In genomic region chr2:55437007-55437949, GRCm38 (mm10) we compare ENCODE assay signal across 9 mouse cellular contexts. TPM values are rescaled to one million over a fixed set of nuclear protein-coding genes. Genes with fewer than 3 reads are reported as not detected.
DNase-seq lines count a peak whose midpoint lies in the region; ATAC-seq lines count a peak whose summit lies in the region.
"Had no signal": no experiment of that assay in that cellular context is flagged by ENCODE, and none has a peak within 500 bp of the region (broad histone marks: within the 10 kb centered on the region; RNA-seq: fewer than 3 reads in every experiment).

No protein-coding gene starts in this region.

- under 1% methylated on average over 51 of the region's 51 CpGs for WGBS in embryonic facial prominence, embryonic 11.5 days
- WGBS in hindbrain, embryonic 13.5 days = under 1% methylated on average over 51 of the region's 51 CpGs
- WGBS in limb, embryonic 15.5 days = under 1% methylated on average over 51 of the region's 51 CpGs

- peak; percentile 32; the same call in 1 of the 2 replicates for ATAC-seq in embryonic facial prominence, embryonic 11.5 days (replicated peaks; ENCODE audit: insufficient number of reproducible peaks, low FRiP score, low TSS enrichment, low read depth)
- peak; percentile 63 for ATAC-seq in hindbrain, embryonic 13.5 days (ENCODE audit: low FRiP score)
- 0 out of 2 replicates have a peak, but pooled peaks have one; percentile 40 for ATAC-seq in limb, embryonic 15.5 days (ENCODE audit: insufficient number of reproducible peaks, low FRiP score, low TSS enrichment, low read depth)
- ATAC-seq in erythroblast, adult 5-6 weeks (replicated peaks; ENCODE audit: low FRiP score, poor library complexity, severe bottlenecking) = no peak

- H3K9ac ChIP-seq in embryonic facial prominence, embryonic 11.5 days (replicated peaks; ENCODE audit: low read length) = peak overlapping the region; percentile 28; the same call in 1 of the 2 replicates
- H3K9ac ChIP-seq in hindbrain, embryonic 13.5 days = peak overlapping the region; percentile 81
- no peak overlapping the region for H3K9ac ChIP-seq in limb, embryonic 15.5 days

- H3K9me3 ChIP-seq in embryonic facial prominence, embryonic 11.5 days (replicated peaks; ENCODE audit: control insufficient read depth, low read length) = no peaks in the 10 kb centered on the region
- H3K9me3 ChIP-seq in hindbrain, embryonic 13.5 days = no peaks in the 10 kb centered on the region
- H3K9me3 ChIP-seq in limb, embryonic 15.5 days = no peaks in the 10 kb centered on the region

- peak overlapping the region; percentile 40 for H3K4me3 ChIP-seq in embryonic facial prominence, embryonic 11.5 days (ENCODE audit: low read depth, low read length)
- H3K4me3 ChIP-seq in hindbrain, embryonic 13.5 days = peak overlapping the region; percentile 63
- H3K4me3 ChIP-seq in limb, embryonic 15.5 days = peak overlapping the region; percentile 40

- peak overlapping the region; percentile 85 for H3K4me2 ChIP-seq in embryonic facial prominence, embryonic 11.5 days (ENCODE audit: low read depth, low read length)
- H3K4me2 ChIP-seq in hindbrain, embryonic 13.5 days = peak overlapping the region; percentile 95
- peak overlapping the region; percentile 73 for H3K4me2 ChIP-seq in limb, embryonic 15.5 days

- H3K36me3 ChIP-seq in embryonic facial prominence, embryonic 11.5 days (replicated peaks; ENCODE audit: control insufficient read depth, insufficient read depth, low read depth, low read length) = no peaks in the 10 kb centered on the region
- no peaks in the 10 kb centered on the region for H3K36me3 ChIP-seq in hindbrain, embryonic 13.5 days
- no peaks in the 10 kb centered on the region for H3K36me3 ChIP-seq in limb, embryonic 15.5 days

- peaks cover 13% of the 10 kb centered on the region; the same call in 1 of the 2 replicates for H3K27me3 ChIP-seq in embryonic facial prominence, embryonic 11.5 days (ENCODE audit: control insufficient read depth, insufficient read depth, low read length)
- 0 out of 2 replicates have a peak, but pooled peaks cover 4% of the 10 kb centered on the region for H3K27me3 ChIP-seq in hindbrain, embryonic 13.5 days
- H3K27me3 ChIP-seq in limb, embryonic 15.5 days = peaks cover 29% of the 10 kb centered on the region

- H3K27ac ChIP-seq in embryonic facial prominence, embryonic 11.5 days (replicated peaks; ENCODE audit: low read depth, low read length) = no peak overlapping the region
- H3K27ac ChIP-seq in hindbrain, embryonic 13.5 days = peak overlapping the region; percentile 30; the same call in 1 of the 2 replicates
- no peak overlapping the region for H3K27ac ChIP-seq in limb, embryonic 15.5 days

- no peaks in the 10 kb centered on the region for H3K4me1 ChIP-seq in embryonic facial prominence, embryonic 11.5 days (ENCODE audit: control insufficient read depth, insufficient read depth, low read length)
- H3K4me1 ChIP-seq in hindbrain, embryonic 13.5 days (replicated peaks) = peaks cover 24% of the 10 kb centered on the region
- peaks cover 23% of the 10 kb centered on the region for H3K4me1 ChIP-seq in limb, embryonic 15.5 days

- peak; percentile 35 to 51 for DNase-seq in left cerebral cortex, adult 18-20 months (ENCODE audit: low spot score in 2 of 2)
- no peak for DNase-seq in left cerebral cortex, adult 11 months (ENCODE audit: low spot score)
- peak; percentile 40 for DNase-seq in embryonic facial prominence, embryonic 11.5 days (ENCODE audit: low spot score)
- peak; percentile 30 for DNase-seq in right cerebral cortex, adult 18-20 months
- DNase-seq in natural killer cell, adult 2 months (ENCODE audit: low spot score in 2 of 2) = no peak

RNA-seq across cellular contexts. Expression of gene Kcnj3, which starts 1.5 kb away (rescaled TPM):
- total RNA-seq in left cerebral cortex, adult 18-20 months (2021) = 100 to 1,000 TPM in 1 of 2 experiments, 10 to 100 TPM in 1; 92.6 to 112 TPM
- 0.93 and 1.1 TPM in 2 replicates for polyA plus RNA-seq in embryonic facial prominence, embryonic 11.5 days (2014; fragmentation: Nextera tagmentation; extraction: Ambion mirVana)
- polyA plus RNA-seq in hindbrain, embryonic 13.5 days (2015; fragmentation: Nextera tagmentation; extraction: Ambion mirVana) = 3.9 and 5.1 TPM in 2 replicates
- polyA plus RNA-seq in limb, embryonic 15.5 days (2015; fragmentation: Nextera tagmentation; extraction: Ambion mirVana) = 0.42 and 0.74 TPM in 2 replicates
- total RNA-seq in erythroblast, adult 5-6 weeks (2015; ENCODE audit: low replicate concordance) = not detected in 2 replicates
- total RNA-seq in erythroblast, adult 5-6 weeks (2017; ENCODE audit: low replicate concordance) = not detected in 2 replicates
- total RNA-seq: MEL had no signal

Comparison
In these comparisons a context has a peak if more than half of its experiments do, and no peak if none do; other contexts are left out.
1. DNase-seq: peak in left cerebral cortex, adult 18-20 months (2 of 2), embryonic facial prominence, embryonic 11.5 days (single experiment) and right cerebral cortex, adult 18-20 months (single experiment); none in left cerebral cortex, adult 11 months (single experiment) and natural killer cell, adult 2 months (0 of 2).
2. Peak in every context shown above with its lines, with median percentiles within 50 percentile points of each other: H3K4me2 ChIP-seq and H3K4me3 ChIP-seq.